Mouse (Mus musculus) embryonic facial prominence, embryonic 15.5 days (tissue): ENCODE data around the gene Cldn16. TPM values are rescaled to one million over a fixed set of nuclear protein-coding genes. Genes with fewer than 3 reads are reported as not detected.

Experiments used
- polyA plus RNA-seq: library from polyadenylated mRNA; unstranded; fragments of >200 nt; fragmentation: Nextera tagmentation; extraction: Ambion mirVana; gene quantifications from 2 replicates; pipeline ENCODE4 v1.2.1, GENCODE M21; 2015

Gene Cldn16
- polyA plus RNA-seq, 1 experiment from 2014 or later = not detected

Other genes starting within 250 kb of the Cldn16 start
- 43.9 and 50.2 TPM in 2 replicates for gene Cldn1, start 91.3 kb upstream of the Cldn16 start, polyA plus RNA-seq
- gene Tmem207, start 63.6 kb downstream of the Cldn16 start, polyA plus RNA-seq = not detected in 2 replicates
- 8.9 and 9.8 TPM in 2 replicates for gene Il1rap, start 118.6 kb downstream of the Cldn16 start, polyA plus RNA-seq